Mouse (Mus musculus): ENCODE results near the gene Olfr1239. TPM values are rescaled to one million over a fixed set of nuclear protein-coding genes. Genes with fewer than 3 reads are reported as not detected.

Gene Olfr1239
- polyA plus RNA-seq (2014; fragmentation: Nextera tagmentation; extraction: Ambion mirVana), result not detected in 2 replicates

- Histone ChIP-seq H3K4me3 (ENCODE audit: low read depth, low read length) (no peak within 1 kb of the TSS), H3K4me2 (no peak within 1 kb of the TSS), H3K27ac (ENCODE audit: low read depth, low read length) (no peak within 1 kb of the TSS), H3K9ac (ENCODE audit: low read depth, low read length) (no peak within 1 kb of the TSS), H3K4me1 (ENCODE audit: control insufficient read depth, insufficient read depth, low read length) (no peaks in the 10 kb centered on the region), H3K27me3 (ENCODE audit: control insufficient read depth, insufficient read depth, low read length) (no peaks in the 10 kb centered on the region), H3K9me3 (replicated peaks; ENCODE audit: control insufficient read depth, low read length) (no peaks in the 10 kb centered on the region), H3K36me3 (ENCODE audit: control insufficient read depth, insufficient read depth, low read length) (no peaks in the 10 kb centered on the region)
- 91% methylated on average over 2 of the region's 2 CpGs for WGBS (ENCODE audit: insufficient replicate concordance)
- no peak for ATAC-seq (replicated peaks; ENCODE audit: insufficient number of reproducible peaks, low FRiP score, low TSS enrichment)
Measured at GRCm38 (mm10) chr2:89420307-89420706, at the start of gene Olfr1239. TSS of gene Olfr1239 (minus strand) at chr2:89420407.

- no peak within 1 kb of the TSS for H3K27ac ChIP-seq (ENCODE audit: low read depth, low read length)
- H3K9ac ChIP-seq (ENCODE audit: low read depth, low read length), result no peak within 1 kb of the TSS
- H3K4me2 ChIP-seq, result no peak within 1 kb of the TSS
- no peak within 1 kb of the TSS for H3K4me3 ChIP-seq (ENCODE audit: low read depth, low read length)
- no peak for ATAC-seq (replicated peaks; ENCODE audit: insufficient number of reproducible peaks, low FRiP score, low TSS enrichment)
- WGBS (ENCODE audit: insufficient replicate concordance), result 78% methylated on average over 3 of the region's 3 CpGs
- no peaks in the 10 kb centered on the region for H3K27me3 ChIP-seq (ENCODE audit: control insufficient read depth, insufficient read depth, low read length)
- no peaks in the 10 kb centered on the region for H3K36me3 ChIP-seq (ENCODE audit: control insufficient read depth, insufficient read depth, low read length)
- no peaks in the 10 kb centered on the region for H3K4me1 ChIP-seq (ENCODE audit: control insufficient read depth, insufficient read depth, low read length)
- no peaks in the 10 kb centered on the region for H3K9me3 ChIP-seq (replicated peaks; ENCODE audit: control insufficient read depth, low read length)
Measured at GRCm38 (mm10) chr2:89442900-89443299, 22.7 kb upstream of the Olfr1239 start, which contains the start of gene Olfr1240. TSS of gene Olfr1240 (minus strand) at chr2:89443000.

GRCm38 (mm10) chr2:89414557-89414956 lies 5.7 kb downstream of the Olfr1239 start:
- no peak overlapping the region for H3K27ac ChIP-seq (ENCODE audit: low read depth, low read length)
- no peaks in the 10 kb centered on the region for H3K27me3 ChIP-seq (ENCODE audit: control insufficient read depth, insufficient read depth, low read length)
- no peaks in the 10 kb centered on the region for H3K36me3 ChIP-seq (ENCODE audit: control insufficient read depth, insufficient read depth, low read length)
- H3K9me3 ChIP-seq (replicated peaks; ENCODE audit: control insufficient read depth, low read length), result no peaks in the 10 kb centered on the region
- no peak overlapping the region for H3K4me3 ChIP-seq (ENCODE audit: low read depth, low read length)
- no peaks in the 10 kb centered on the region for H3K4me1 ChIP-seq (ENCODE audit: control insufficient read depth, insufficient read depth, low read length)
- ATAC-seq (replicated peaks; ENCODE audit: insufficient number of reproducible peaks, low FRiP score, low TSS enrichment), result no peak
- no peak overlapping the region for H3K9ac ChIP-seq (ENCODE audit: low read depth, low read length)
- WGBS (ENCODE audit: insufficient replicate concordance), result 86% methylated on average over 1 of the region's 1 CpGs
- no peak overlapping the region for H3K4me2 ChIP-seq

- Histone ChIP-seq H3K9me3 (replicated peaks; ENCODE audit: control insufficient read depth, low read length) (no peaks in the 10 kb centered on the region), H3K4me3 (ENCODE audit: low read depth, low read length) (no peak within 1 kb of the TSS), H3K27me3 (ENCODE audit: control insufficient read depth, insufficient read depth, low read length) (no peaks in the 10 kb centered on the region), H3K27ac (ENCODE audit: low read depth, low read length) (no peak within 1 kb of the TSS), H3K9ac (ENCODE audit: low read depth, low read length) (no peak within 1 kb of the TSS), H3K4me1 (ENCODE audit: control insufficient read depth, insufficient read depth, low read length) (no peaks in the 10 kb centered on the region), H3K4me2 (no peak within 1 kb of the TSS), H3K36me3 (ENCODE audit: control insufficient read depth, insufficient read depth, low read length) (no peaks in the 10 kb centered on the region)
- ATAC-seq (replicated peaks; ENCODE audit: insufficient number of reproducible peaks, low FRiP score, low TSS enrichment), result no peak
- WGBS (ENCODE audit: insufficient replicate concordance), result 84% methylated on average over 2 of the region's 2 CpGs
Measured at GRCm38 (mm10) chr2:89409576-89409975, 10.6 kb downstream of the Olfr1239 start, which contains the start of gene Olfr1238. TSS of gene Olfr1238 (minus strand) at chr2:89409676.

GRCm38 (mm10) chr2:89400882-89401281 lies 19.3 kb downstream of the Olfr1239 start:
- no peak overlapping the region for H3K4me2 ChIP-seq

More at GRCm38 (mm10) chr2:89400882-89401281, 19.3 kb downstream of the Olfr1239 start:
- Histone ChIP-seq H3K4me1 (ENCODE audit: control insufficient read depth, insufficient read depth, low read length) (no peaks in the 10 kb centered on the region), H3K27me3 (ENCODE audit: control insufficient read depth, insufficient read depth, low read length) (no peaks in the 10 kb centered on the region), H3K36me3 (ENCODE audit: control insufficient read depth, insufficient read depth, low read length) (no peaks in the 10 kb centered on the region), H3K9ac (ENCODE audit: low read depth, low read length) (no peak overlapping the region), H3K9me3 (replicated peaks; ENCODE audit: control insufficient read depth, low read length) (no peaks in the 10 kb centered on the region), H3K4me3 (ENCODE audit: low read depth, low read length) (no peak overlapping the region), H3K27ac (ENCODE audit: low read depth, low read length) (no peak overlapping the region)
- WGBS (ENCODE audit: insufficient replicate concordance), result 86% methylated on average over 1 of the region's 1 CpGs
- no peak for ATAC-seq (replicated peaks; ENCODE audit: insufficient number of reproducible peaks, low FRiP score, low TSS enrichment)

Other genes with a start within 250 kb of the Olfr1239 start
- not detected in 2 replicates for gene Olfr1225, start 245.7 kb downstream of the Olfr1239 start, polyA plus RNA-seq (2014; fragmentation: Nextera tagmentation; extraction: Ambion mirVana)
- gene Olfr1226, start 220.4 kb downstream of the Olfr1239 start, polyA plus RNA-seq (2014; fragmentation: Nextera tagmentation; extraction: Ambion mirVana), result not detected in 2 replicates
- gene Olfr1228, start 166.3 kb downstream of the Olfr1239 start, polyA plus RNA-seq (2014; fragmentation: Nextera tagmentation; extraction: Ambion mirVana), result not detected in 2 replicates
- gene Olfr1229, start 132.4 kb downstream of the Olfr1239 start, polyA plus RNA-seq (2014; fragmentation: Nextera tagmentation; extraction: Ambion mirVana), result not detected in 2 replicates
- gene Olfr1230, start 123.1 kb downstream of the Olfr1239 start, polyA plus RNA-seq (2014; fragmentation: Nextera tagmentation; extraction: Ambion mirVana), result not detected in 2 replicates
- gene Olfr1231, start 113.3 kb downstream of the Olfr1239 start, polyA plus RNA-seq (2014; fragmentation: Nextera tagmentation; extraction: Ambion mirVana), result not detected in 2 replicates
- gene Olfr1232, start 90.7 kb downstream of the Olfr1239 start, polyA plus RNA-seq (2014; fragmentation: Nextera tagmentation; extraction: Ambion mirVana), result not detected in 2 replicates
- gene Olfr1233, start 78.0 kb downstream of the Olfr1239 start, polyA plus RNA-seq (2014; fragmentation: Nextera tagmentation; extraction: Ambion mirVana), result not detected in 2 replicates
- gene Olfr1234, start 55.5 kb downstream of the Olfr1239 start, polyA plus RNA-seq (2014; fragmentation: Nextera tagmentation; extraction: Ambion mirVana), result not detected in 2 replicates
- gene Olfr1238, start 10.7 kb downstream of the Olfr1239 start, polyA plus RNA-seq (2014; fragmentation: Nextera tagmentation; extraction: Ambion mirVana), result not detected in 2 replicates
- gene Olfr1240, start 22.6 kb upstream of the Olfr1239 start, polyA plus RNA-seq (2014; fragmentation: Nextera tagmentation; extraction: Ambion mirVana), result not detected in 2 replicates
- not detected in 2 replicates for gene Olfr1241, start 66.7 kb upstream of the Olfr1239 start, polyA plus RNA-seq (2014; fragmentation: Nextera tagmentation; extraction: Ambion mirVana)
- not detected in 2 replicates for gene Olfr1242, start 77.9 kb upstream of the Olfr1239 start, polyA plus RNA-seq (2014; fragmentation: Nextera tagmentation; extraction: Ambion mirVana)
- gene Olfr1243, start 111.1 kb upstream of the Olfr1239 start, polyA plus RNA-seq (2014; fragmentation: Nextera tagmentation; extraction: Ambion mirVana), result not detected in 2 replicates
- gene Olfr1245, start 158.0 kb upstream of the Olfr1239 start, polyA plus RNA-seq (2014; fragmentation: Nextera tagmentation; extraction: Ambion mirVana), result not detected in 2 replicates
- gene Olfr1246, start 172.8 kb upstream of the Olfr1239 start, polyA plus RNA-seq (2014; fragmentation: Nextera tagmentation; extraction: Ambion mirVana), result not detected in 2 replicates
- gene Olfr1247, start 193.7 kb upstream of the Olfr1239 start, polyA plus RNA-seq (2014; fragmentation: Nextera tagmentation; extraction: Ambion mirVana), result not detected in 2 replicates
- not detected in 2 replicates for gene Olfr1248, start 197.8 kb upstream of the Olfr1239 start, polyA plus RNA-seq (2014; fragmentation: Nextera tagmentation; extraction: Ambion mirVana)
- not detected in 2 replicates for gene Olfr1249, start 214.6 kb upstream of the Olfr1239 start, polyA plus RNA-seq (2014; fragmentation: Nextera tagmentation; extraction: Ambion mirVana)
- not detected in 2 replicates for gene Olfr1250, start 241.1 kb upstream of the Olfr1239 start, polyA plus RNA-seq (2014; fragmentation: Nextera tagmentation; extraction: Ambion mirVana)